Mouse (Mus musculus) liver, embryonic 16.5 days (tissue): Measurements from ENCODE around the gene Grin1. TPM values are rescaled to one million over a fixed set of nuclear protein-coding genes. Genes with fewer than 3 reads are reported as not detected.

ENCODE experiments used
- ATAC-seq: fragments of 200-750 bp; cut with Nextera tagmentation; 2 replicates; pipeline ENCODE4 v1.8.0; 2017; ENCODE audit warnings: low read depth, mild to moderate bottlenecking, moderate number of reproducible peaks, moderate library complexity
- H3K27ac ChIP-seq: fragments of 300-500 bp; sonication (generic); 2 replicates; pipeline ENCODE4 v1.5.1; 2014; ENCODE audit warnings: mild to moderate bottlenecking, low read length
- H3K27me3 ChIP-seq: fragments of 300-500 bp; sonication (generic); 2 replicates; pipeline ENCODE4 v1.6.1; 2014; ENCODE audit warnings: low read depth, low read length, mixed read lengths; ENCODE audit not compliant: control insufficient read depth, insufficient read depth
- H3K36me3 ChIP-seq: fragments of 300-500 bp; sonication (generic); 2 replicates; pipeline ENCODE4 v1.6.1; 2014; ENCODE audit warnings: mild to moderate bottlenecking; ENCODE audit not compliant: control insufficient read depth, insufficient read depth
- H3K4me1 ChIP-seq: fragments of 300-500 bp; sonication (generic); 2 replicates; pipeline ENCODE4 v1.6.1; 2014; ENCODE audit warnings: low read depth, low read length, mixed read lengths; ENCODE audit not compliant: control insufficient read depth
- H3K4me2 ChIP-seq: fragments of 300-500 bp; sonication (generic); 2 replicates; pipeline ENCODE4 v1.6.1; 2014; ENCODE audit warnings: low read depth, low read length, mixed read lengths
- H3K4me3 ChIP-seq: fragments of 300-500 bp; sonication (generic); 2 replicates; pipeline ENCODE4 v1.5.1; 2014; ENCODE audit warnings: low read depth, mild to moderate bottlenecking, low read length
- H3K9ac ChIP-seq: fragments of 300-500 bp; sonication (generic); 2 replicates; pipeline ENCODE4 v1.6.1; 2014; ENCODE audit warnings: low read depth, low read length
- H3K9me3 ChIP-seq: fragments of 300-500 bp; sonication (generic); replicated peaks from 2 replicates; pipeline ENCODE4 v1.6.1; 2016; ENCODE audit warnings: low read length; ENCODE audit not compliant: control insufficient read depth
- WGBS: fragments of 180-500 bp; shearing (Covaris S2); extraction: QIAGEN DNeasy Blood & Tissue Kit; methylation state at CpG from one replicate; pipeline ENCODE4 v1.1.7; 2014; ENCODE audit not compliant: insufficient replicate concordance; 5-methylcytosine and 5-hydroxymethylcytosine counted together
- polyA plus RNA-seq: library from polyadenylated mRNA; unstranded; fragments of >200 nt; fragmentation: Nextera tagmentation; extraction: Ambion mirVana; gene quantifications from 2 replicates; pipeline ENCODE4 v1.2.1, GENCODE M21; 2015

The Grin1 gene
- polyA plus RNA-seq, 1 experiment from 2014 or later: 0.02 TPM

GRCm38 (mm10) chr2:25285551-25285950, 33.4 kb downstream of the Grin1 start:
- H3K4me3 ChIP-seq: no peak overlapping the region
- H3K9me3 ChIP-seq: no peaks in the 10 kb centered on the region
- no peak overlapping the region for H3K9ac ChIP-seq
- no peak overlapping the region for H3K4me2 ChIP-seq
- peaks cover 25% of the 10 kb centered on the region for H3K27me3 ChIP-seq
- H3K36me3 ChIP-seq: peaks cover 17% of the 10 kb centered on the region
- no peak overlapping the region for H3K27ac ChIP-seq
- WGBS: 83% methylated on average over 2 of the region's 2 CpGs
- peaks cover 6% of the 10 kb centered on the region; the same call in 1 of the 2 replicates for H3K4me1 ChIP-seq
- ATAC-seq: no peak

DNA sequence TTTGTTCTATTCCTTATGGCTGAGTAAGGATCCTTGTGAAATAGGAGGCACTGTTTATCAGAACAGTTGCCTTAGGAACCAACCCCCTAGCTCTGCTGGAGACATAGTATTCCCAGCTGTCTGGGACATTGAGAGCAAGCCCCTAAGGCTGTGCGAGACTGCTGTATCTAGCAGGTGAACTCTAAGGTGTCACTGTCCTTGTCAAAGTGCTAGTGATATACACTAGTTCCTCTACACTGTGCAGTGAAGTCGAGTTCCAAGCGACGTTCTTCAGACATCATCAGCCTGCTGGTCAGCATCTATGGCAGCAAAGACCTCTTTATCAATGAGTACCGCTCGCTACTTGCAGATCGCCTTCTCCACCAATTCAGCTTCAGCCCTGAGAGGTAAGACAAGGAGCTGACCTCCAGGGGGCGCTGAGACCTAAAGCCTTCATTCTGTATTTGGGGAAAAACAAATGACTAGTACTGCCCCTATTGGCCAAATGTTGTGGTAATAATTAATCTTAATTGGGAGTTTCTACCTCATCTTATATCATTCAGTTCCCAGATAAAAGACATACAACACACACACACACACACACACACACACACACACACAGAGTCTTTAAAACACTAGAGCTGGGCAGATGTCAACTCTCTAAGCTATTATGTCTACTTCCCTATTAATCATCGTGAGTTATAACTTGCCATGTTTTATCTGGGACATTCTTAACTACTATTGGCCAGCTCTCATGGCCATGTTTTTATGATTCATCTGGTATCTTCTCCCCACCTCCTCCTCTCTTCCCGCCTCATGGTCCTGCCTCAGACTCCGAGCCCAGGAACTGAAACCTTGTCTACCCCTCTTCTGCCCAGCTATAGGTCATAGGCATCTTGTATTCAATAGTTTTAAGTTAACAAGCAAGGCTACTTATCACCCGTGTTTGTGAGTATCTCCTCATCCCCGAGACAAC, 39.8 kb downstream of the Grin1 start:
- Histone ChIP-seq H3K9me3 (no peaks in the 10 kb centered on the region), H3K27me3 (no peaks in the 10 kb centered on the region), H3K36me3 (peaks cover 38% of the 10 kb centered on the region), H3K4me3 (no peak overlapping the region), H3K27ac (no peak overlapping the region), H3K4me1 (no peaks in the 10 kb centered on the region), H3K4me2 (no peak overlapping the region), H3K9ac (no peak overlapping the region)
- WGBS: 54% methylated on average over 13 of the region's 13 CpGs
- ATAC-seq: 0 out of 2 replicates have a peak, but pooled peaks have one; percentile 30

- H3K9ac ChIP-seq: peak overlapping the region; percentile 89
- H3K36me3 ChIP-seq: peaks cover 27% of the 10 kb centered on the region
- H3K4me1 ChIP-seq: peaks cover 24% of the 10 kb centered on the region
- peak overlapping the region; percentile 73 for H3K27ac ChIP-seq
- peak overlapping the region; percentile 82 for H3K4me2 ChIP-seq
- no peak for ATAC-seq
- no peaks in the 10 kb centered on the region for H3K9me3 ChIP-seq
- WGBS: 27% methylated on average over 16 of the region's 16 CpGs
- H3K4me3 ChIP-seq: peak overlapping the region; percentile 96
- H3K27me3 ChIP-seq: no peaks in the 10 kb centered on the region
These were observed 46.0 kb downstream of the Grin1 start for GRCm38 (mm10) chr2:25273010-25273409.

DNA sequence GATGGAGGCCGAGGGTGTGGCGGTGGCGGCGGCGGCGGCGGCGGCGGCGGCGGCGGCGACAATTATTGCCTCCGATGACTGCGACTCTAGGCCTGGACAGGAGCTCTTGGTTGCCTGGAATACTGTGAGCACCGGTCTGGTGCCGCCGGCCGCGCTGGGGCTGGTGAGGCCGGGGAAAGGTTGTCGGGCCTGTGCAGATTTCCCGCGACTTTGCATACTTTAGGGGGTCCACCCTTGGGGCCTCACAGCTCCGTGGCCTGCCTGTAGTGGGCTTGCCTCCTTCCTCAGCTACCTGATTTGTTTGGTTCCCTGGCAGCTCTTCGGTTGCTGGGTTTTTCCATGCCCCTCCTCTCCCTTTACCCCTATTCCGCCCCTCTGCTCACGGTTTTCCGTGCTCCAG, 46.5 kb downstream of the Grin1 start:
- Histone ChIP-seq H3K9me3 (no peaks in the 10 kb centered on the region), H3K4me1 (peaks cover 29% of the 10 kb centered on the region), H3K27me3 (no peaks in the 10 kb centered on the region), H3K9ac (peak overlapping the region; percentile 89), H3K4me3 (peak overlapping the region; percentile 96), H3K4me2 (peak overlapping the region; percentile 82), H3K36me3 (peaks cover 22% of the 10 kb centered on the region), H3K27ac (peak overlapping the region; percentile 73)
- under 1% methylated on average over 27 of the region's 29 CpGs for WGBS
- peak; percentile 17; the same call in 1 of the 2 replicates for ATAC-seq

GRCm38 (mm10) chr2:25271827-25272511, 47.0 kb downstream of the Grin1 start, which contains the start of the genes Ssna1 and Anapc2:
Gene Ssna1, minus strand, starts transcription at chr2:25272438.
Gene Anapc2, plus strand, starts transcription at chr2:25272478.
- H3K4me2 ChIP-seq: peak within 1 kb of the TSS; percentile 82
- peaks cover 35% of the 10 kb centered on the region for H3K4me1 ChIP-seq
- H3K27me3 ChIP-seq: no peaks in the 10 kb centered on the region
- peak; percentile 97 for ATAC-seq
- WGBS: under 1% methylated on average over 55 of the region's 55 CpGs
- H3K4me3 ChIP-seq: peak within 1 kb of the TSS; percentile 96
- H3K9me3 ChIP-seq: no peaks in the 10 kb centered on the region
- peak within 1 kb of the TSS; percentile 96 for H3K9ac ChIP-seq
- H3K36me3 ChIP-seq: peaks cover 21% of the 10 kb centered on the region
- H3K27ac ChIP-seq: peak within 1 kb of the TSS; percentile 89

DNA sequence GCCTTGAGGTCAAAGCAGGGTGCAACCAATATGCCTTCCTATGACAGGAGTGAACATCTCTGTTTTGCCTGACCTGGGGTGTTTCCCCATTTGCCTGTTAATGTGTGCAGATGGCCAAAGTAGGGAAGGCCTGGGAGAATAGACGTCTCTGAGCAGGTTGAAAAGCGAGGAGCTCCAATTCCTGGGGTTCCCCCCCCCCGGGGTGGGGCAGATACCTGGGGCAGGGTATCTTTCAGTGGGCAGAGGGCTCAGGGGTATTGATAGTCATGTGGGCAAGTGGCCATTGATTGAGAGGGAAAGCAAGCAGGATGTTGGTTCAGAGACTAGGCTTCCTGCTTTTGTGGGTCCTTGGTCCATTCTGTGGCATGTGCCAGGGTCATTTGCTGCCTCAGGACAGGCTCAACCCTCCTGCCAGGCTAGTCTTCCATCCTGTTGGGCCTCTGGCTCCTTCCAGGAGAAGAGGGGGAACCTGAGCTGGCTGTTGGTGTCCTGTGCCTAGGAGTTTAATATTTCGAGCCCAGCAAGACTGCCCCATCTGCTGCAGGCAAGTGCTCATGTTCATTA, 51.2 kb downstream of the Grin1 start:
- WGBS: 69% methylated on average over 4 of the region's 4 CpGs
- H3K4me1 ChIP-seq: peaks cover 65% of the 10 kb centered on the region
- H3K4me3 ChIP-seq: no peak overlapping the region
- peaks cover 9% of the 10 kb centered on the region for H3K36me3 ChIP-seq
- H3K27me3 ChIP-seq: no peaks in the 10 kb centered on the region
- H3K9ac ChIP-seq: no peak overlapping the region
- no peaks in the 10 kb centered on the region for H3K9me3 ChIP-seq
- no peak overlapping the region; the same call in 1 of the 2 replicates for H3K27ac ChIP-seq
- H3K4me2 ChIP-seq: no peak overlapping the region
- ATAC-seq: no peak

- ATAC-seq: no peak
- Histone ChIP-seq H3K27ac (peak overlapping the region; percentile 8), H3K27me3 (no peaks in the 10 kb centered on the region), H3K4me1 (peaks cover 64% of the 10 kb centered on the region), H3K36me3 (peaks cover 9% of the 10 kb centered on the region), H3K9ac (no peak overlapping the region), H3K4me2 (no peak overlapping the region), H3K9me3 (no peaks in the 10 kb centered on the region), H3K4me3 (no peak overlapping the region)
These were observed 51.7 kb downstream of the Grin1 start for GRCm38 (mm10) chr2:25267241-25267640.

GRCm38 (mm10) chr2:25266720-25267119, 52.3 kb downstream of the Grin1 start:
- ATAC-seq: no peak
- Histone ChIP-seq H3K4me2 (peak overlapping the region; percentile 39; the same call in 1 of the 2 replicates), H3K9ac (no peak overlapping the region), H3K9me3 (no peaks in the 10 kb centered on the region), H3K4me1 (peaks cover 68% of the 10 kb centered on the region), H3K27ac (peak overlapping the region; percentile 8), H3K4me3 (no peak overlapping the region), H3K27me3 (no peaks in the 10 kb centered on the region), H3K36me3 (peaks cover 9% of the 10 kb centered on the region)
- 50% methylated on average over 2 of the region's 2 CpGs for WGBS
